Mouse (Mus musculus) activated CD4-positive, CD25-positive, alpha-beta regulatory T cell, adult 4 months (primary cell): ENCODE data around the gene Nhs. TPM values are rescaled to one million over a fixed set of nuclear protein-coding genes. Genes with fewer than 3 reads are reported as not detected.
"Not testable (repeated sequence)": the region's sequence is repeated elsewhere in the genome, so short reads cannot be mapped to it uniquely, and the experiment has no call there.

Experiments
- ATAC-seq: one replicate; pipeline ENCODE4 v1.8.0; 2017
- polyA plus RNA-seq, 2 experiments: library from polyadenylated mRNA; unstranded; fragments of 100-300 nt; shearing (Covaris generic); gene quantifications; one replicate each; pipeline ENCODE4 v1.2.1; 2017

The Nhs gene
- polyA plus RNA-seq, 2 experiments from 2014 or later, result not detected

- no peak for ATAC-seq
These were observed 233.4 kb downstream of the Nhs start for GRCm38 (mm10) chrX:161925973-161926682.

DNA sequence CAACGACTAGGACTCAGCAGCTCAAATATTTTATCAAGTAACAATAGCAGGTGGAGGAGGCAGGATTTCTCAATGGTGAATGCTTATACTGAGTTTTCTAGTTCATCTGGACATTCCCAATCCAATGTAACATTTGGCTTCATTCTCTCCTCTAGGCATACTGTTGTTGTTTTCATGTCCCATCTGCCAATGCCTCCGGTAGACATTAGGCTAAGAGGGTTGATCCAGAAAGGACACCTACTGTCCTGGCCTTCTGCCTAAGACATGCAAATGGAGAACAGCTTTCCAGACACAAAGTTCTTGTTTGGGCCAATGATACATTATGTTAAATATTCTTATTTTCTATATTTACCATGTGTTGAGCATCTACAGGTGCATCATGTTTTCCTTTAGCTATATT, 236.9 kb downstream of the Nhs start:
- no peak for ATAC-seq

GRCm38 (mm10) chrX:161921581-161921980, 237.9 kb downstream of the Nhs start:
- ATAC-seq, result no peak

GRCm38 (mm10) chrX:161909963-161910362, 249.6 kb downstream of the Nhs start:
- ATAC-seq, result no peak

DNA sequence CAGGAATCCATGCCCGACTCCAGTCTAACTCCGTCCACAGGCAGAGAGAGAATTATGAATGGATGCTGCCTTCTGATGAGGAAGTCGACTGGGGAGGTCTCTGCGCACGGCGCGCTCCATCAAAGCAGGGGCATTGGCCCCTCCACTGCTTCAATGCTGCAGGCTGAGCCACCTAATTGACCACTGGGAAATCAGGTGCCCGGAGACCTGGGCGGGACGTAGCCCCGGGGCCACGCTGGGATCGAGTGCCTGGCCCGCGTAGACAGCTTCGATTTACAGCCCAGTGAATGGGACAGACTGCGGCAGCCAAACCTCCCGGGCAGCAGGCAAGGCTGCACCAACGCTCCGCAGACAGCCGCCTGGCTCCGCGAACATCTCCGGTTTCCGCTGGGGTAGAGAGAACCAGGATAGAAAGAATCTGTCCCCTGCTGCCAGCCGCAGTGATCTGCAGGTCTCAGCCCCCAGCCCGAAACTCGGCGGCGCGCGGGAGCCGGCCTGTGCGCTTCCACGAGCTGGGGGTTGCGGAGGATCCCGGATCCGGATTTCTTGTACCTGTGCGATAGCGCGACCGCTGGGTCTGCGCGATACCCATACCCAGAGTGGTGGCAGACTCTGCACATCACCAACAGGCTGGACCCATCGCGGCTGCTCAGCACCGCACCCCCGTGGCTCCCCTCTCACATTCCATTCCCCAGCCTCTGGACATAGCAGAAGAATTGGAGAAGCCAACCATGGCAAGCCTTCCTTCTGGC, 250.7 kb downstream of the Nhs start:
- ATAC-seq, result no peak

GRCm38 (mm10) chrX:161907595-161908592, 251.6 kb downstream of the Nhs start:
- no peak for ATAC-seq

- no peak for ATAC-seq
These were observed 265.1 kb downstream of the Nhs start for GRCm38 (mm10) chrX:161894442-161894841.

GRCm38 (mm10) chrX:161883661-161884060, 275.9 kb downstream of the Nhs start:
- ATAC-seq, result no peak

DNA sequence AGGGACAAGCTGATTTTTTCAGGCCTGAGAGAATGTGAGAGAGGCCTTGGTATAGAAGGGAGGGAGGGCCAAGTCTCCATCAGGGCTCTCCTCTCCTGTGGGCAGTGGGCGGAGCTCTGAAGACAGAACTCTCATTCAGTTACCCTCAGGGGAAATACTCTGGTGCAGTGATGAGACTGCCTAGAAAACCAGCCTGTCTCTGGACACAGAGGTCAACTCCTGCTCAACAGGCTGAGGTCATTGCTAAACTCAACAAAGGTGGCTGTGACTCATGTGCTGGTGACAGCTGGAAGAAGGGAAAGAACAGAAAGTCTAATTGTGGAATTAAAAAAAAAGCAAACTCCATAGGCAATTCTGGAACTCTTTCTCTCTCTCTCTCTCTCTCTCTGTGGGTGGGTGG, 282.4 kb downstream of the Nhs start:
- no peak for ATAC-seq

- ATAC-seq, result no peak
These were observed 286.0 kb downstream of the Nhs start for GRCm38 (mm10) chrX:161873511-161873910.

DNA sequence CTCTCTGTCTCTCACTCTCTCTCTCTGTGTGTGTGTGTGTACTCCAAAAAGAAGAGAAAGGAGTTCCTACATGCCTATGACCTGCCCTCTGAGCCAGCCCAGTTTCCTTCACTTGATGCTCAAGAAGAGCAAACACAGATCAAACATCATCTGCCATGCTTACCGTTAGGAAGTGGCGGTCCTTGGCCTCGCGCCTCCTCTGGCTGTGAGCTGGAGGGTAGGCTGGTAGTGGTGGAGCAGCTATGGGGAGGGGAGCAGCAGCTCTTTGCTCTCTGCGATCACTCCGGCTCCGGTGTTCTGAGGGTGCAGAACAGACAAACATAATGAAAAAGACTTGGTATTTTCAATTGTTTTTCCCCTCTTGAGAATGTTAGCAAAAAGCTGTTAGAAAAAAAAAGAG, 288.2 kb downstream of the Nhs start:
- ATAC-seq, result no peak

GRCm38 (mm10) chrX:161855630-161856029, 303.9 kb downstream of the Nhs start:
- ATAC-seq, result no peak

GRCm38 (mm10) chrX:161853626-161854312, 305.8 kb downstream of the Nhs start:
- ATAC-seq, result no peak

DNA sequence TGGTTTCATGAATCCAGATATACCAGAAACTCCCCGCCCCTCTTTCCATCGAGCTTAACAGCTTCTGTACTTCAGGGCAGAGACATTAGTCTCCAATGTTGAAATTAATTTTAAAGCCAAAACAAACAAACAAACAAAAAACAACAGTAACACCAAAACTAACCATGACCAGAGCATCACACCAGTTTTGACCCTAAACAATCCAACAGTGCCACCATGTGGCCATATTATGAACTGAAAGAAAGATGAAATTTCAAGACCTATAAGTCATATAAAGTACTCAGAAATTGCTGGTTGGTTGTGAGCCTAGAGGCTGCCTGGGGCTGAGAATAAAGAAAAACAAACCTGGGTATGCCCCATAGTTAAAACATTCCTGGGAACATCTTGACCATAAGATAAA, 333.3 kb downstream of the Nhs start:
- ATAC-seq, result not testable (repeated sequence)

- ATAC-seq, result no peak
These were observed 369.3 kb downstream of the Nhs start for GRCm38 (mm10) chrX:161790182-161790581.
